14 mouse cellular contexts compared by ENCODE assay signal in genomic region chr6:100795797-100796196, GRCm38 (mm10). TPM values are rescaled to one million over a fixed set of nuclear protein-coding genes. Genes with fewer than 3 reads are reported as not detected.
A peak's percentile ranks its signal among the peaks of the same experiment; 100 is the strongest.
DNase-seq lines count a peak whose midpoint lies in the region.
"Had no signal": no experiment of that assay in that cellular context is flagged by ENCODE, and none has a peak within 500 bp of the region (broad histone marks: within the 10 kb centered on the region; RNA-seq: fewer than 3 reads in every experiment).

No protein-coding gene starts in this region.

- intact Hi-C loops in heart, postnatal 10 days (cut with DNase I): no loop called here

- DNase-seq in heart, adult 11 months: peak; percentile 78
- no peak for DNase-seq in heart, postnatal 10 days
- peak; percentile 20 for DNase-seq in 3134 (ENCODE audit: extremely low read depth, insufficient read length, low spot score)
- DNase-seq in kidney, adult 11 months: peak; percentile 44
- peak; percentile 57 for DNase-seq in kidney, postnatal 14 days
- no peak for DNase-seq in right cerebral cortex, postnatal 10 days (ENCODE audit: low spot score in 2 of 2)
- DNase-seq in right cerebral cortex, postnatal 36 days (ENCODE audit: low spot score in 2 of 2): no peak
- no peak for DNase-seq in layer of hippocampus, postnatal 14 days (ENCODE audit: low spot score in 2 of 2)
- DNase-seq: adrenal gland, postnatal 10 days; B cell, adult 2 months; cerebellum, adult 9-10 months; gastrocnemius, adult 2 months; heart, postnatal 4 days; layer of hippocampus, adult 9-11 months had no signal

RNA-seq across cellular contexts. Expression of gene Ppp4r2, which starts 37.6 kb away (rescaled TPM):
- total RNA-seq in heart, postnatal 10 days (2021): 10 to 100 TPM; 56.5 to 62.8 TPM
- total RNA-seq in layer of hippocampus, postnatal 14 days (2021): 10 to 100 TPM; 70.4 to 74.5 TPM

Comparison
In these comparisons a context has a peak if more than half of its experiments do, and no peak if none do; other contexts are left out.
1. DNase-seq: peak in heart, adult 11 months (single experiment), 3134 (single experiment), kidney, adult 11 months (single experiment) and kidney, postnatal 14 days (single experiment); none in heart, postnatal 10 days (0 of 2), right cerebral cortex, postnatal 10 days (0 of 2), right cerebral cortex, postnatal 36 days (0 of 2) and layer of hippocampus, postnatal 14 days (0 of 2).